Mouse (Mus musculus): ENCODE data around the gene Il16. TPM values are rescaled to one million over a fixed set of nuclear protein-coding genes. Genes with fewer than 3 reads are reported as not detected.

The Il16 gene
- polyA plus RNA-seq, 1 experiment from 2014 or later, result 0.55 TPM

DNA sequence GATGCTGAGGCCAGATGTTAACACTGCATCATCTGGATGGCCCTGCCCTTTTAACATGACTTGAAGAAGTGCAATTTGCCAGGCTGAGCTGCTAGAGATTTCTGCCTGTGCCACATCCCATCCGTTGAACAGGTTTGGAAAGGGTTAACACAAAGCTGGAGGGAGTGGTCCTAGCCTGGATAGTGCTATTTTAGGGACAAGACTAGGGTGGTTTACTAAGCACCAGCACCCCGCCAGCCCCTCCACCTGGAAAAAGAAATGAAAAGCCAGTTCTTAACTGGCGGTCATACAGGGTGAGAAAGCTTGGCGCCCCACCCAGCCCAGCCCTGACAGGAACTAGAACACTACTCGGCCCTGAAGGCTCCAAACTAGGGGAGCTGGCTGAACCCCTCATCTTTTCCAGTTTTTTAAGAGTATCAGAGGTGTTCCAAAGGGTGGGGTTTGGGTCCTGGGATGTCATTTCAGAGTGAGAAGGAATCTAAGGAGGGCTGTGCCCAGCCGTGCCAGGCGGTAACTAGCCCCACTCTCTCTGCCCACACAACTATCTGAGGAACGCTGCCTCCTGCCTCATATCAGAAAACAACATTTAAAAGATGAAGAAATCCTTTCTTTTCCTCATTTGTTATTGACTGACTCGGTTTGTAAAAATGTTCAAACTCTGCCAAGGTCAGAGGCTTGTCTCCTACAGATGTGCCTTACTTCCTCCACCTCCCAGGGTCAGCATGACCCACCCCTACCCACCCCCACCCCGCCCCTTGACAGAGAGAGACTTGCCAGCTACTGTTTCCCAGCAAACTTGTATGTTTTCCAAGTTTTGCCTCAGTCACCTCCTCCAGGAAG lies 6.7 kb downstream of the Il16 start:
- no peak overlapping the region for H3K27ac ChIP-seq (ENCODE audit: low read depth, low read length)
- no peak overlapping the region for H3K4me2 ChIP-seq (ENCODE audit: low read depth, low read length)
- no peaks in the 10 kb centered on the region for H3K36me3 ChIP-seq (ENCODE audit: control insufficient read depth, insufficient read depth, low read length)
- no peaks in the 10 kb centered on the region for H3K4me1 ChIP-seq (ENCODE audit: control insufficient read depth, insufficient read depth, low read length)
- H3K4me3 ChIP-seq (ENCODE audit: low read depth, low read length), result no peak overlapping the region
- no peaks in the 10 kb centered on the region for H3K9me3 ChIP-seq (ENCODE audit: control insufficient read depth, low read length)
- no peaks in the 10 kb centered on the region for H3K27me3 ChIP-seq (ENCODE audit: control insufficient read depth, insufficient read depth, low read length)
- no peak for ATAC-seq (ENCODE audit: low read depth)
- no peak overlapping the region for H3K9ac ChIP-seq (replicated peaks; ENCODE audit: low read depth, low read length)
- WGBS, result 78% methylated on average over 10 of the region's 10 CpGs

GRCm38 (mm10) chr7:83737914-83738490 lies 7.5 kb downstream of the Il16 start:
- Histone ChIP-seq H3K27me3 (ENCODE audit: control insufficient read depth, insufficient read depth, low read length) (no peaks in the 10 kb centered on the region), H3K4me2 (ENCODE audit: low read depth, low read length) (no peak overlapping the region), H3K9ac (replicated peaks; ENCODE audit: low read depth, low read length) (no peak overlapping the region), H3K4me3 (ENCODE audit: low read depth, low read length) (no peak overlapping the region), H3K4me1 (ENCODE audit: control insufficient read depth, insufficient read depth, low read length) (no peaks in the 10 kb centered on the region), H3K36me3 (ENCODE audit: control insufficient read depth, insufficient read depth, low read length) (no peaks in the 10 kb centered on the region), H3K27ac (ENCODE audit: low read depth, low read length) (no peak overlapping the region), H3K9me3 (ENCODE audit: control insufficient read depth, low read length) (no peaks in the 10 kb centered on the region)
- ATAC-seq (ENCODE audit: low read depth), result peak; percentile 46; the same call in 1 of the 2 replicates
- 35% methylated on average over 6 of the region's 6 CpGs for WGBS

DNA sequence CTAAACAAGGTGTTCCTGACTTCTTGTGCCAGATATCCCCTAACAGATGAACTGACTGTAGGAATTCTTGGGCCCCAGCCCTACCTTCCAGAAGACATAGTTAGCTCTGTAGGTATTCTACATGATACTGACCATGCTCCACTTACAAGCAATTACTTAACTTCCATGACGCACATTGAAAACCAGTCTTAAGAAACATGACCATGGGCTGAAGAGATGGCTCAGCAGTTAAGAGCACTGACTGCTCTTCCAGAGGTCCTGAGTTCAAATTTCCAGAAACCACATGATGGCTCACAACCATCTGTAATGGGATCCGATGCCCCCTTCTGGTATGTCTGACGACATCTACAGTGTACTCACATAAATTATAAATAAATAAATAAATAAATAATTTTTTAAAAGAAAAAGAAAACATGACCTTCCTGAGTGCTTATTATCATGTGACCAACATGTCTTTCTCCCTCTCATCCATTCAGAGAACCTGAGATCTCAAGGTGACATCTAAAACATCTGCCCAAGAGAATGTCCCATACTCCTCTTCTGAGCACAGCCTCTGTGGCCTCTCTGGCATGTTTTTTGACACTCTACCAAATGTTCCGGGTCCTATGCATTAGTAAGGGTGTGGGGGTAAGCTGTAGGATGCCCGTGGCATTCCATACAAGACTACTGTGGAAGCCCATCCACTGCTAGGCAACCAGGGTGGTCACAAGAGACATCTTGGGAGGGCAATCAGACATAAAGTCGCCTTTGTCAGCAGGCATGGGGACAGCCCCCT lies 9.0 kb downstream of the Il16 start:
- WGBS, result 80% methylated on average over 6 of the region's 6 CpGs

GRCm38 (mm10) chr7:83735108-83735781 lies 10.3 kb downstream of the Il16 start:
- Histone ChIP-seq H3K4me3 (ENCODE audit: low read depth, low read length) (no peak overlapping the region), H3K4me2 (ENCODE audit: low read depth, low read length) (no peak overlapping the region), H3K4me1 (ENCODE audit: control insufficient read depth, insufficient read depth, low read length) (no peaks in the 10 kb centered on the region), H3K27ac (ENCODE audit: low read depth, low read length) (no peak overlapping the region), H3K36me3 (ENCODE audit: control insufficient read depth, insufficient read depth, low read length) (no peaks in the 10 kb centered on the region), H3K27me3 (ENCODE audit: control insufficient read depth, insufficient read depth, low read length) (no peaks in the 10 kb centered on the region), H3K9ac (replicated peaks; ENCODE audit: low read depth, low read length) (no peak overlapping the region), H3K9me3 (ENCODE audit: control insufficient read depth, low read length) (no peaks in the 10 kb centered on the region)
- no peak for ATAC-seq (ENCODE audit: low read depth)
- 87% methylated on average over 7 of the region's 7 CpGs for WGBS

More for the DNA sequence above, 9.0 kb downstream of the Il16 start:
- Histone ChIP-seq H3K36me3 (ENCODE audit: control insufficient read depth, insufficient read depth, low read length) (no peaks in the 10 kb centered on the region), H3K9ac (replicated peaks; ENCODE audit: low read depth, low read length) (no peak overlapping the region), H3K27me3 (ENCODE audit: control insufficient read depth, insufficient read depth, low read length) (no peaks in the 10 kb centered on the region), H3K4me2 (ENCODE audit: low read depth, low read length) (no peak overlapping the region), H3K4me1 (ENCODE audit: control insufficient read depth, insufficient read depth, low read length) (no peaks in the 10 kb centered on the region), H3K4me3 (ENCODE audit: low read depth, low read length) (no peak overlapping the region), H3K9me3 (ENCODE audit: control insufficient read depth, low read length) (no peaks in the 10 kb centered on the region), H3K27ac (ENCODE audit: low read depth, low read length) (no peak overlapping the region)
- no peak for ATAC-seq (ENCODE audit: low read depth)

DNA sequence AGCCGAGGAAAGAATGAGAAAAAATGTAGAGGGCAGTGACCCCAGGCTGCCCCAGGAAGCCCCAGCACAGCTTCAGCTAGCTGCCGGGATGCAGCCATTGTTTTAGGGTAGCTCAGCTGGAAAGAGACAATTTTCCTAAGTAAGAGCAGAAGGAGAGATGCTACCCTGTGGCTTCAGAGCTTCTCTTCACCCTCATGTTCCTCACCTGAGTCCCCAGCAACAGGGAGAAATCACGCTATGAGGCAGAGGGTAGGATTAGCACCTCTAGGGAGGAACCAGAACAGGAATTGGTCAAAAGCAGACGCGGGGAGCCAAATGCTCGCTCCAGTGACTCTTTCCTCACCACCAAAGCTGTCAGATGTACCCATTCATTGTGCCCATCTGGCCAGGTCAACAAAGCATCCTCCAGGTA lies 10.8 kb downstream of the Il16 start:
- no peaks in the 10 kb centered on the region for H3K36me3 ChIP-seq (ENCODE audit: control insufficient read depth, insufficient read depth, low read length)
- H3K27ac ChIP-seq (ENCODE audit: low read depth, low read length), result no peak overlapping the region
- WGBS, result 70% methylated on average over 6 of the region's 6 CpGs
- no peak overlapping the region for H3K4me2 ChIP-seq (ENCODE audit: low read depth, low read length)
- no peak overlapping the region for H3K4me3 ChIP-seq (ENCODE audit: low read depth, low read length)
- H3K27me3 ChIP-seq (ENCODE audit: control insufficient read depth, insufficient read depth, low read length), result no peaks in the 10 kb centered on the region
- H3K9ac ChIP-seq (replicated peaks; ENCODE audit: low read depth, low read length), result no peak overlapping the region
- no peaks in the 10 kb centered on the region for H3K4me1 ChIP-seq (ENCODE audit: control insufficient read depth, insufficient read depth, low read length)
- H3K9me3 ChIP-seq (ENCODE audit: control insufficient read depth, low read length), result no peaks in the 10 kb centered on the region
- no peak for ATAC-seq (ENCODE audit: low read depth)

DNA sequence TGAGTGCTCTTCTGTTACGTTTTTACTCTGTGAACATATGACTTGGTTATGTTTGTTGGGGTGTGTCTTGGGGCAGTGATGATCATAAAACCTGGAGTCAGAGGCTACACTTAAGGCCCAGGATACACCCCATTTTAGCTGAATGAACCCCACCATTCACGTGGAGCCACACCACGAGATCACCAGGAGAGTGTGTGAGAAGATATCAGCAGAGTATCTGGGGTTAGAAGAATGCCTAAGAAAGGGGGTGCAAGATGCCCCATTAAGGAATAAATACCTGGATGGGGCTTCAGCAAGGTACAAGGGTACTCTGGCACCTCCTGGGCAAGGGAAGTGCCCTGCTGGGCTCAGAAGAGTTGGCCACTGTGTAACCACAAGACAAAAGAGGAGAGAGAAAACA lies 11.3 kb downstream of the Il16 start:
- Histone ChIP-seq H3K36me3 (ENCODE audit: control insufficient read depth, insufficient read depth, low read length) (no peaks in the 10 kb centered on the region), H3K27ac (ENCODE audit: low read depth, low read length) (no peak overlapping the region), H3K9ac (replicated peaks; ENCODE audit: low read depth, low read length) (no peak overlapping the region), H3K4me1 (ENCODE audit: control insufficient read depth, insufficient read depth, low read length) (no peaks in the 10 kb centered on the region), H3K27me3 (ENCODE audit: control insufficient read depth, insufficient read depth, low read length) (no peaks in the 10 kb centered on the region), H3K9me3 (ENCODE audit: control insufficient read depth, low read length) (no peaks in the 10 kb centered on the region), H3K4me2 (ENCODE audit: low read depth, low read length) (no peak overlapping the region), H3K4me3 (ENCODE audit: low read depth, low read length) (no peak overlapping the region)
- ATAC-seq (ENCODE audit: low read depth), result no peak
- WGBS, result 90% methylated on average over 3 of the region's 3 CpGs

DNA sequence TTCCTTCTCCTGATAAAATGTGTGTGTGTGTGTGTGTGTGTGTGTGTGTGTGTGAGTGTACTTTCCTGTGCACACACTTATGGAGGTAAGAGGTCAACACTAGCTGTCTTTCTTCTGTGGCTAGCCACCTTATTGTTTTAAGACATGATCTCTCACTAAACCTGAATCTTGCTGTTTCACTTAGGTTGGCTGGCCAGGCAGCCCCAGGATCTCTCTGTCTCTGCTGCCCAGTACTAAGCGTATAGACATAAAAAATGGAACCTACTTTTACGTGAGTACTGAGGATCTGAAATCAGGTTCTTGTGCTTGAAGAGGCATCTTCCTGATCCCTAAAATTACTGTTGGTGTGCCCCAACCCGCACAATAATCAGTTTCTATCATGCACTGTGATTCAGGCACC lies 12.7 kb downstream of the Il16 start:
- Histone ChIP-seq H3K9ac (replicated peaks; ENCODE audit: low read depth, low read length) (no peak overlapping the region), H3K9me3 (ENCODE audit: control insufficient read depth, low read length) (no peaks in the 10 kb centered on the region), H3K4me1 (ENCODE audit: control insufficient read depth, insufficient read depth, low read length) (no peaks in the 10 kb centered on the region), H3K27me3 (ENCODE audit: control insufficient read depth, insufficient read depth, low read length) (no peaks in the 10 kb centered on the region), H3K27ac (ENCODE audit: low read depth, low read length) (no peak overlapping the region), H3K36me3 (ENCODE audit: control insufficient read depth, insufficient read depth, low read length) (no peaks in the 10 kb centered on the region), H3K4me3 (ENCODE audit: low read depth, low read length) (no peak overlapping the region), H3K4me2 (ENCODE audit: low read depth, low read length) (no peak overlapping the region)
- WGBS, result 92% methylated on average over 3 of the region's 3 CpGs
- ATAC-seq (ENCODE audit: low read depth), result no peak

GRCm38 (mm10) chr7:83731961-83732666 lies 13.4 kb downstream of the Il16 start:
- no peak for ATAC-seq (ENCODE audit: low read depth)
- H3K9me3 ChIP-seq (ENCODE audit: control insufficient read depth, low read length), result no peaks in the 10 kb centered on the region
- H3K27ac ChIP-seq (ENCODE audit: low read depth, low read length), result no peak overlapping the region
- no peaks in the 10 kb centered on the region for H3K27me3 ChIP-seq (ENCODE audit: control insufficient read depth, insufficient read depth, low read length)
- H3K4me3 ChIP-seq (ENCODE audit: low read depth, low read length), result no peak overlapping the region
- WGBS, result 81% methylated on average over 15 of the region's 15 CpGs
- no peaks in the 10 kb centered on the region for H3K36me3 ChIP-seq (ENCODE audit: control insufficient read depth, insufficient read depth, low read length)
- no peak overlapping the region for H3K4me2 ChIP-seq (ENCODE audit: low read depth, low read length)
- H3K9ac ChIP-seq (replicated peaks; ENCODE audit: low read depth, low read length), result no peak overlapping the region
- no peaks in the 10 kb centered on the region for H3K4me1 ChIP-seq (ENCODE audit: control insufficient read depth, insufficient read depth, low read length)

All from neural tube, embryonic 14.5 days (tissue).